Mouse (Mus musculus): ENCODE data around the gene Slc6a9.

- no peak for TF ChIP-seq CTCF (IDR thresholded peaks at IDR 0.05; ENCODE audit: control insufficient read depth, insufficient read depth, low read length)
- TF ChIP-seq POLR2A (IDR thresholded peaks at IDR 0.05; ENCODE audit: borderline replicate concordance, control insufficient read depth, low read depth, low read length) = no peak
Observed at GRCm38 (mm10) chr4:117918762-117919161, 84.5 kb downstream of the Slc6a9 start.
